Mouse (Mus musculus): ENCODE data around the gene Atad3a.

GRCm38 (mm10) chr4:155770626-155771025, 9.7 kb upstream of the Atad3a start:
- TF ChIP-seq CTCF (IDR thresholded peaks at IDR 0.05; ENCODE audit: control insufficient read depth, insufficient read depth, insufficient read length): no peak
- TF ChIP-seq MAX (IDR thresholded peaks at IDR 0.05): no peak
- TF ChIP-seq USF1 (IDR thresholded peaks at IDR 0.05; ENCODE audit: low read depth): no peak
- TF ChIP-seq MYOG (IDR thresholded peaks at IDR 0.05; ENCODE audit: control insufficient read depth, extremely low read depth, insufficient read length): no peak
- no peak for TF ChIP-seq MYOD1 (IDR thresholded peaks at IDR 0.05; ENCODE audit: control insufficient read depth, insufficient read length, low read depth)

All from C2C12 (cell line).